Mouse (Mus musculus): Measurements from ENCODE around the gene Lrrc8c.
A peak's percentile ranks its signal among the peaks of the same experiment; 100 is the strongest.

The Lrrc8c gene

GRCm38 (mm10) chr5:105500132-105501121 is 18.8 kb upstream of the Lrrc8c start:
- peak; percentile 25 to 70 for DNase-seq (ENCODE audit: low spot score in 2 of 2)

- DNase-seq (ENCODE audit: low spot score in 2 of 2) = no peak
These were observed 18.1 kb upstream of the Lrrc8c start for GRCm38 (mm10) chr5:105501136-105501535.

GRCm38 (mm10) chr5:105508813-105509212 is 10.4 kb upstream of the Lrrc8c start:
- no peak for DNase-seq (ENCODE audit: low spot score in 2 of 2)

GRCm38 (mm10) chr5:105512297-105512696 is 6.9 kb upstream of the Lrrc8c start:
- DNase-seq (ENCODE audit: low spot score in 2 of 2) = no peak

- DNase-seq (ENCODE audit: low spot score in 2 of 2) = no peak
These were observed 3.7 kb upstream of the Lrrc8c start for GRCm38 (mm10) chr5:105515532-105515931.

- DNase-seq (ENCODE audit: low spot score in 2 of 2) = no peak
These were observed 2.9 kb upstream of the Lrrc8c start for GRCm38 (mm10) chr5:105516290-105516689.

- no peak for DNase-seq (ENCODE audit: low spot score in 2 of 2)
These were observed 1.1 kb upstream of the Lrrc8c start for GRCm38 (mm10) chr5:105517992-105518625.

GRCm38 (mm10) chr5:105518626-105519095 is 527 bp upstream of the Lrrc8c start:
- peak; percentile 57 for DNase-seq (ENCODE audit: low spot score in 2 of 2)

GRCm38 (mm10) chr5:105519976-105520300 is 750 bp downstream of the Lrrc8c start:
- DNase-seq (ENCODE audit: low spot score in 2 of 2) = no peak

GRCm38 (mm10) chr5:105520442-105520965 is 1.3 kb downstream of the Lrrc8c start:
- DNase-seq (ENCODE audit: low spot score in 2 of 2) = no peak

GRCm38 (mm10) chr5:105523452-105523851 is 4.3 kb downstream of the Lrrc8c start:
- DNase-seq (ENCODE audit: low spot score in 2 of 2) = no peak

GRCm38 (mm10) chr5:105525004-105525403 is 5.8 kb downstream of the Lrrc8c start:
- DNase-seq (ENCODE audit: low spot score in 2 of 2) = no peak

GRCm38 (mm10) chr5:105526107-105526645 is 7.0 kb downstream of the Lrrc8c start:
- DNase-seq (ENCODE audit: low spot score in 2 of 2) = no peak

GRCm38 (mm10) chr5:105526766-105527165 is 7.6 kb downstream of the Lrrc8c start:
- DNase-seq (ENCODE audit: low spot score in 2 of 2) = no peak

GRCm38 (mm10) chr5:105527477-105528331 is 8.5 kb downstream of the Lrrc8c start:
- DNase-seq (ENCODE audit: low spot score in 2 of 2) = no peak

GRCm38 (mm10) chr5:105530576-105530975 is 11.4 kb downstream of the Lrrc8c start:
- DNase-seq (ENCODE audit: low spot score in 2 of 2) = no peak

GRCm38 (mm10) chr5:105535186-105535585 is 16.0 kb downstream of the Lrrc8c start:
- no peak for DNase-seq (ENCODE audit: low spot score in 2 of 2)

GRCm38 (mm10) chr5:105536172-105536571 is 17.0 kb downstream of the Lrrc8c start:
- DNase-seq (ENCODE audit: low spot score in 2 of 2) = no peak

- DNase-seq (ENCODE audit: low spot score in 2 of 2) = no peak
These were observed 18.0 kb downstream of the Lrrc8c start for GRCm38 (mm10) chr5:105537101-105537723.

GRCm38 (mm10) chr5:105541051-105541450 is 21.9 kb downstream of the Lrrc8c start:
- DNase-seq (ENCODE audit: low spot score in 2 of 2) = no peak

GRCm38 (mm10) chr5:105545126-105545525 is 25.9 kb downstream of the Lrrc8c start:
- no peak for DNase-seq (ENCODE audit: low spot score in 2 of 2)
